In genomic region chr17:83637393-83637792, GRCm38 (mm10) we compare ENCODE assay signal across 10 mouse cellular contexts. TPM values are rescaled to one million over a fixed set of nuclear protein-coding genes. Genes with fewer than 3 reads are reported as not detected.
DNase-seq lines count a peak whose midpoint lies in the region; ATAC-seq and TF ChIP-seq lines count a peak whose summit lies in the region.
"Had no signal": no experiment of that assay in that cellular context is flagged by ENCODE, and none has a peak within 500 bp of the region (broad histone marks: within the 10 kb centered on the region; RNA-seq: fewer than 3 reads in every experiment).

No protein-coding gene starts in this region.

- ATAC-seq in activated CD4-positive, CD25-positive, alpha-beta regulatory T cell, adult 4 months, result no peak

- no peaks in the 10 kb centered on the region for H3K79me2 ChIP-seq in MEL (ENCODE audit: control insufficient read depth, insufficient read depth, low read length, poor library complexity)

- peak; percentile 11 to 45 for DNase-seq in heart, postnatal 14 days
- DNase-seq in heart, adult 9 months (ENCODE audit: low spot score in 2 of 2), result no peak
- DNase-seq in A20 (ENCODE audit: low read depth, low spot score), result peak; percentile 66
- peak; percentile 77 for DNase-seq in MEL (ENCODE audit: low read depth, low spot score)
- DNase-seq in kidney, postnatal 36 days, result peak; percentile 20 to 74
- peak; percentile 76 for DNase-seq in splenic B cell, adult 2 months (ENCODE audit: low read depth, low spot score)
- no peak for DNase-seq in left cerebral cortex, postnatal 10 days (ENCODE audit: extremely low spot score in 1 of 2, low spot score in 2 of 2)

- no peak overlapping the region for H3K9ac ChIP-seq in MEL (ENCODE audit: control insufficient read depth, low read depth, low read length, poor library complexity, severe bottlenecking)
- H3K9ac ChIP-seq: embryonic facial prominence, embryonic 12.5 days; stomach, embryonic 15.5 days had no signal

- no peaks in the 10 kb centered on the region for H3K9me3 ChIP-seq in MEL (replicated peaks; ENCODE audit: insufficient read depth, low read length)
- H3K9me3 ChIP-seq: embryonic facial prominence, embryonic 12.5 days; stomach, embryonic 15.5 days had no signal

- H3K4me3 ChIP-seq in MEL (ENCODE audit: control insufficient read depth in 1 of 2, insufficient read depth in 1 of 2, low read depth in 2 of 2, low read length in 2 of 2), result no peak overlapping the region
- H3K4me3 ChIP-seq: embryonic facial prominence, embryonic 12.5 days; stomach, embryonic 15.5 days had no signal

- no peaks in the 10 kb centered on the region for H3K36me3 ChIP-seq in MEL (ENCODE audit: control insufficient read depth in 1 of 2, insufficient read depth in 2 of 2, low read length in 2 of 2)
- H3K36me3 ChIP-seq in splenic B cell, adult 2 months (ENCODE audit: control insufficient read depth, insufficient read depth, low read length, poor library complexity, severe bottlenecking), result no peaks in the 10 kb centered on the region
- H3K36me3 ChIP-seq: embryonic facial prominence, embryonic 12.5 days; stomach, embryonic 15.5 days had no signal

- no peak overlapping the region for H3K27ac ChIP-seq in MEL (ENCODE audit: control insufficient read depth, low read depth, low read length)
- H3K27ac ChIP-seq: embryonic facial prominence, embryonic 12.5 days; stomach, embryonic 15.5 days had no signal

- TF ChIP-seq CTCF in MEL (IDR thresholded peaks at IDR 0.05 in 2 of 3, conservative IDR thresholded peaks at IDR 0.05 in 1 of 3; ENCODE audit: control insufficient read depth in 1 of 3, insufficient read depth in 1 of 3, low read depth in 2 of 3, low read length in 3 of 3, poor library complexity in 1 of 3, severe bottlenecking in 1 of 3), result peak; percentile 76 to 83 (median 80)

- peak; percentile 71 for TF ChIP-seq RAD21 in MEL (IDR thresholded peaks at IDR 0.05; ENCODE audit: low read depth, low read length)

- no peak for TF ChIP-seq EP300 in MEL (IDR thresholded peaks at IDR 0.05; ENCODE audit: low read depth in 1 of 2, low read length in 2 of 2)

- H3K4me1 ChIP-seq in MEL (ENCODE audit: control insufficient read depth in 1 of 2, insufficient read depth in 2 of 2, low read length in 2 of 2), result no peaks in the 10 kb centered on the region

- no peaks in the 10 kb centered on the region for H3K27me3 ChIP-seq in MEL (ENCODE audit: control insufficient read depth in 1 of 2, insufficient read depth in 2 of 2, low read length in 2 of 2)
- H3K27me3 ChIP-seq in splenic B cell, adult 2 months (ENCODE audit: control insufficient read depth, insufficient read depth, low read length, poor library complexity, severe bottlenecking), result no peaks in the 10 kb centered on the region

- intact Hi-C loops in heart, postnatal 14 days (cut with DNase I), result loop anchor here (10.0 kb wide), 1 partner anchor 613 kb away; no protein-coding TSS in a partner anchor
- intact Hi-C loops in left cerebral cortex, postnatal 10 days (cut with DNase I), result loop anchor here (10.0 kb wide), 1 partner anchor 363 kb away; no protein-coding TSS in a partner anchor

- TF ChIP-seq POLR2A in MEL (IDR thresholded peaks at IDR 0.05; ENCODE audit: control insufficient read depth in 1 of 2, insufficient read depth in 1 of 2, low read depth in 1 of 2, low read length in 2 of 2, poor library complexity in 1 of 2), result no peak

TF ChIP-seq in MEL, 35 proteins besides CTCF, POLR2A, EP300 and RAD21:
- no peak for TF ChIP-seq MAX (IDR thresholded peaks at IDR 0.05; ENCODE audit: low read length)
- TF ChIP-seq TCF12 (IDR thresholded peaks at IDR 0.05; ENCODE audit: low read depth, low read length), result no peak
- TF ChIP-seq MAFK (IDR thresholded peaks at IDR 0.05; ENCODE audit: borderline replicate concordance, low read depth, low read length), result no peak
- TF ChIP-seq POLR2AphosphoS2 (IDR thresholded peaks at IDR 0.05; ENCODE audit: low read length), result no peak
- TF ChIP-seq ZC3H11A (IDR thresholded peaks at IDR 0.05; ENCODE audit: low read depth, low read length), result peak; percentile 54
- TF ChIP-seq SMC3 (IDR thresholded peaks at IDR 0.05; ENCODE audit: low read depth, low read length), result peak; percentile 90

RNA-seq across cellular contexts. Expression of gene Kcng3, which starts 5.7 kb away (rescaled TPM):
- not detected for total RNA-seq in heart, postnatal 14 days (2021)
- total RNA-seq in MEL (2012; rRNA removed), result not detected in 2 replicates
- not detected for polyA plus RNA-seq in MEL (2012; ENCODE audit: insufficient read depth in 1 of 2, insufficient read length in 2 of 2, low read depth in 1 of 2, low replicate concordance in 2 of 2, missing spikeins in 1 of 2)
- under 1 TPM in 1 of 2 experiments, not detected in 1; 0.13 TPM for polyA plus RNA-seq in activated CD4-positive, CD25-positive, alpha-beta regulatory T cell, adult 4 months (2017; shearing (Covaris generic))
- 1 to 10 TPM; 5.3 to 8.7 TPM for total RNA-seq in left cerebral cortex, postnatal 10 days (2021)
- polyA plus RNA-seq: embryonic facial prominence, embryonic 12.5 days had no signal

Comparison
In these comparisons a context has a peak if more than half of its experiments do, and no peak if none do; other contexts are left out.
1. DNase-seq: peak in heart, postnatal 14 days (2 of 2), A20 (single experiment), MEL (single experiment), kidney, postnatal 36 days (2 of 2) and splenic B cell, adult 2 months (single experiment); none in heart, adult 9 months (0 of 2) and left cerebral cortex, postnatal 10 days (0 of 2).